Mouse (Mus musculus) spleen, adult 2 months (tissue): ENCODE results near the gene Ngrn.

Source experiments
- CTCF ChIP-seq: fragments of 200-500 bp; IDR thresholded peaks from 2 replicates; pipeline ENCODE4 v1.5.1; 2011; ENCODE audit warnings: mild to moderate bottlenecking, inconsistent platforms; ENCODE audit not compliant: insufficient read depth, insufficient read length, insufficient replicate concordance; ENCODE audit errors: extremely low read depth
- POLR2A ChIP-seq: fragments of 200-500 bp; IDR thresholded peaks from 2 replicates; pipeline ENCODE4 v1.6.1; 2011; ENCODE audit warnings: low read depth, low read length, inconsistent platforms

- TF ChIP-seq POLR2A: no peak
- TF ChIP-seq CTCF: no peak
Measured at GRCm38 (mm10) chr7:80307766-80308165, 46.8 kb downstream of the Ngrn start.
